Mouse (Mus musculus): Measurements from ENCODE around the gene Prr12.

The Prr12 gene

GRCm38 (mm10) chr7:44997940-44998428 lies 54.7 kb downstream of the Prr12 start:
- no peak for DNase-seq (ENCODE audit: low read depth)

GRCm38 (mm10) chr7:44997231-44997939 lies 55.3 kb downstream of the Prr12 start, which contains the start of gene Irf3:
Gene Irf3, plus strand, starts transcription at chr7:44997648.
- peak; percentile 95 for DNase-seq (ENCODE audit: low read depth)

GRCm38 (mm10) chr7:44996672-44997071 lies 56.0 kb downstream of the Prr12 start:
- no peak for DNase-seq (ENCODE audit: low read depth)

- no peak for DNase-seq (ENCODE audit: low read depth)
Measured at GRCm38 (mm10) chr7:44986879-44987718, 65.6 kb downstream of the Prr12 start.

- DNase-seq (ENCODE audit: low read depth) = peak; percentile 100
Measured at GRCm38 (mm10) chr7:44986192-44986878, 66.3 kb downstream of the Prr12 start, which contains the start of gene Prmt1. Gene Prmt1, minus strand, starts transcription at chr7:44986568.

- no peak for DNase-seq (ENCODE audit: low read depth)
Measured at GRCm38 (mm10) chr7:44985595-44986191, 67.0 kb downstream of the Prr12 start.

GRCm38 (mm10) chr7:44984833-44985164 lies 67.9 kb downstream of the Prr12 start:
- DNase-seq (ENCODE audit: low read depth) = no peak

GRCm38 (mm10) chr7:44983944-44984832 lies 68.5 kb downstream of the Prr12 start:
- DNase-seq (ENCODE audit: low read depth) = no peak

GRCm38 (mm10) chr7:44983085-44983484 lies 69.6 kb downstream of the Prr12 start:
- DNase-seq (ENCODE audit: low read depth) = peak; percentile 49

GRCm38 (mm10) chr7:44981539-44981938 lies 71.1 kb downstream of the Prr12 start:
- no peak for DNase-seq (ENCODE audit: low read depth)

- DNase-seq (ENCODE audit: low read depth) = no peak
Measured at GRCm38 (mm10) chr7:44978300-44978699, 74.4 kb downstream of the Prr12 start.
